Mouse (Mus musculus): ENCODE measurements around the gene Thra.

The Thra gene

DNA sequence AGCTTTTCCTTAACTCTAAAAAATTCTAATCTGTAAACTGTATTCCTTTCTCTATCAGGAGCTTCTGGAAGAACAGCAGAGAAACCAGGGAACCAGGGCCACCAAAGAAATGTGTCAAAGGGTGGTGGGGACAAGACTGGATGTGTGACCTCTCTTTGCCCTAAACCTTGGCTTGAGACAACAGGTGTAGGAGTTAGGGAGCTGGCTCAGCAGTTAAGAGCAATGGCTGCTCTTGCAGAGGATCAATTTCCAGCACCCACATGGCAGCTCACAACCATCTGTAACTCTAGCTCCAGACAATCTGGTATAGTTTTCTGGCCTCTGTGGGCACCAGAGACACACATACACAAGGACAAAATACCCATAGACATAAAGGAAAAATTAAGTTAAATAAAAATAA, 37.5 kb downstream of the Thra start:
- no peak for DNase-seq (ENCODE audit: low spot score)

GRCm38 (mm10) chr11:98781851-98782512, 41.5 kb downstream of the Thra start:
- peak; percentile 58 for DNase-seq (ENCODE audit: low spot score)

- DNase-seq (ENCODE audit: low spot score), result no peak
These were observed 42.3 kb downstream of the Thra start for GRCm38 (mm10) chr11:98782651-98783235.

- peak; percentile 87 for DNase-seq (ENCODE audit: low spot score)
These were observed 42.8 kb downstream of the Thra start for GRCm38 (mm10) chr11:98783236-98783696.

- DNase-seq (ENCODE audit: low spot score), result no peak
These were observed 43.7 kb downstream of the Thra start for GRCm38 (mm10) chr11:98784139-98784538.

GRCm38 (mm10) chr11:98785214-98785613, 44.8 kb downstream of the Thra start:
- no peak for DNase-seq (ENCODE audit: low spot score)

GRCm38 (mm10) chr11:98785772-98786281, 45.4 kb downstream of the Thra start:
- DNase-seq (ENCODE audit: low spot score), result peak; percentile 88

- peak; percentile 97 for DNase-seq (ENCODE audit: low spot score)
These were observed 46.1 kb downstream of the Thra start for GRCm38 (mm10) chr11:98786359-98787214.

DNA sequence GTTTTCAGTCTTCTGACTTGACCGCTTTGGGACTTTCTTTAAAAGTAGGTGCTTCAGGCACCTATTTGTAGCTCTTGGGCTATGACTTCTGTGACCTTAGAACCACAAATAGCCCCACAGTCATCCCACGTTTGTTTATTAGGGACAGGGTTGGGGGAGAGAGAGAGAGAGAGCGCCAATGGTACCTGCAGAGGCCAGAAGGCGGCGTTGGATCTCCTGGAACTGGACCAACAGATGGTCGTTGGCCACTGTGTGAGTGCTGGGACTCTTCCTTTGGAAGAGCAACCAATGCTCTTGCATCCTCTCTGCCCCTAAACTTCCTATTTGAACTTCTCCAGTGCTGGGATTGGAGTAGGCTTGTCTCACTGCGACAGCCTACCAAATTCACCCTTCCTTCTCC, 46.8 kb downstream of the Thra start:
- no peak for DNase-seq (ENCODE audit: low spot score)

DNA sequence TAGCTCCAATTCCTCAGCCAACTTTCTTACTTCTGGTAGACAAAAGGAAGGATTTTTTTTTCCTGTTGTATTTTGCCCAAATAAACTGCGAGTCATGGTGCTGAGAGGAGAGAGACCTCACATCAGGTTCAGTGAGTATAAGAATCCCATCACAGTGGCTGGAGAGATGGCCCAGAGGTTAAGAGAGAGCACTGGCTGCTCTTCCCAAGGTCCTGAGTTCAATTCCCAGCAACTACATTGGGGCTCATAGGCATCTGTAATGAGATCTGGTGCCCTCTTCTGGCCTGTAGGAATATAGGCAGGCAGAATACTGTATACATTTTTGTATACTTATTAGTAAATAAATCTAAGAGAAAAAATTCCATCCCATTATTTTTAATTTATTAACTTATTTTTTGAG, 47.3 kb downstream of the Thra start:
- DNase-seq (ENCODE audit: low spot score), result no peak

GRCm38 (mm10) chr11:98788139-98788538, 47.7 kb downstream of the Thra start:
- DNase-seq (ENCODE audit: low spot score), result no peak

GRCm38 (mm10) chr11:98788550-98789218, 48.2 kb downstream of the Thra start:
- DNase-seq (ENCODE audit: low spot score), result peak; percentile 94

GRCm38 (mm10) chr11:98789219-98789807, 48.9 kb downstream of the Thra start:
- DNase-seq (ENCODE audit: low spot score), result peak; percentile 38

DNA sequence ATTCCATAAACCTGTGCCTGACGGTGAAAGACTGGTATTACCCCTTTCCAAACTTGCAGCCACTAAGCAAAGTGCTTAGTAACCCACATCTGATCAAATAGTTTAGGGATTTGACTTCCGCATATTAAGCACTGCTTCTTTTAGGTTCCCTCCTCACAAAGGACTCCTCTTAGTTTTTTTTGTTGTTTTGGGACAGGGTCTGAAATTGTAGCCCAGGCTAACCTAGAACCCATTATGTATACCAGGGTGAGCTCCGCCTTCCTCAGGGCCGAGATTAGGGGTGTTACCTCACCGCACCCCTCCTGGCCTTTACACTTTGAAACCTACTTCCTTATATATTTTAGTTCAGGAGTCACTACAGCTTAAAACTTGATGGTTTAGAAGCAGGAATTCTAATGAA, 49.4 kb downstream of the Thra start:
- DNase-seq (ENCODE audit: low spot score), result no peak

DNA sequence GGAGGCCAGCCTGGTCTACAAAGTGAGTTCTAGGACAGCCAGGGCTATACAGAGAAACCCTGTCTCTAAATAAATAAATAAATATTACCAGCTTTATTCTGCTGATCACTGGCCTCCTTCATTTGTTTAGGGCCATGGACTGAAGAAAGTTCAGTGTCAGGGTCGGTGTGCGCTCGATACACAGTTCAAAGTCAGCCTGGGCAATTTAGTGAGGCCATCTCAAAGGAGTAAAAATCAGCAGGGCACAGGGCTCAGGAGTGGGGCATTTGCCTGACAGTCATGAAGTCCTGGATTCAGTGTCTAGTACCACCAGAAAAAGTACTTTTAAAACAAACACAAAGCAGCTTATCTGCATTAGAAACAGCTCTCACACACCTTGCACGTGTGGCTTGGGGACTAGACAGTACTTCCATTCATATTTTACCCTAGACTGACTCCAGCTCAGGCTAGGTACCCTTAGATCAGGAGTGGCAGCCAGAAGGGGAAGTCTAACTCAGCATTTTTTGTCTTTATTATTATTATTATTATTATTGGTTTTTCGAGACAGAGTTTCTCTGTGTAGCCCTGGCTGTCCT, 50.3 kb downstream of the Thra start:
- DNase-seq (ENCODE audit: low spot score), result no peak

- DNase-seq (ENCODE audit: low spot score), result no peak
These were observed 51.0 kb downstream of the Thra start for GRCm38 (mm10) chr11:98791448-98791847.

- no peak for DNase-seq (ENCODE audit: low spot score)
These were observed 51.6 kb downstream of the Thra start for GRCm38 (mm10) chr11:98792081-98792480.

DNA sequence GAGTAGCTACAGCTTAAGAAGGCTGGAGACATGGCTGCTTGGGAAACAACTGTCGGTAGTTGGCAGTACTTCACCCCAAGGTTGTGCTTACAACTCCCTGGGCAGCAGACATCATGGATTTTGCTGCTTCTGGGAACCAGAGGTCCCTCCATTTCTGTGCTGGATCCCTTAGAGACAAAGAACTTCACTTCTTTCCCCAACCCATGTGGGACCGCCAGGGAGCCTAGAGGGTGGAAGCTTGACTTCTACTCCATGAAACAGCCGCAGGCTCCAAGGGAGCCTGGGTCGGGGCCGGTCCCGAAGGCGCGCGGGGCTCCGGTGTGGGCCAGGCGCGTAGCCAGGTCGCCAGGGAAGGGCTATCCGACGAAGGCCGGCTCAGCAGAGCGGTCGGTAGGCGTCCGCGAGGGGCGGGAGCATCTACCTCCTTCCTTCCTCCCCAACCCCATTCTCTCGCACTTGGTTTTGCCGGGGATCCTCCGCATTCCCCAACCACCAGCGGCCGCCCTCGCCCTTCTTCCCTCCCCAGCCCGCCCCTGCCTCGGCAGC, 54.1 kb downstream of the Thra start:
- DNase-seq (ENCODE audit: low spot score), result peak; percentile 79

- DNase-seq (ENCODE audit: low spot score), result peak; percentile 87
These were observed 54.7 kb downstream of the Thra start, which contains the start of gene Msl1 for GRCm38 (mm10) chr11:98795015-98795713. Gene Msl1, plus strand, starts transcription at chr11:98795516.

Measured in MN1 (cell line).